Mouse (Mus musculus): Measurements from ENCODE around the gene Gnai2. TPM values are rescaled to one million over a fixed set of nuclear protein-coding genes. Genes with fewer than 3 reads are reported as not detected.
A peak's percentile ranks its signal among the peaks of the same experiment; 100 is the strongest.
"Not testable (repeated sequence)": the region's sequence is repeated elsewhere in the genome, so short reads cannot be mapped to it uniquely, and the experiment has no call there.

The Gnai2 gene
- total RNA-seq, 2 experiments from 2014 or later = 208 to 222 TPM

GRCm38 (mm10) chr9:107571534-107572326, 63.4 kb downstream of the Gnai2 start:
- no peak for TF ChIP-seq CTCF (conservative IDR thresholded peaks at IDR 0.05)
- Histone ChIP-seq H3K4me3 (no peak overlapping the region), H3K27ac (no peak overlapping the region)
- no peak for DNase-seq (ENCODE audit: low spot score in 2 of 2)

DNA sequence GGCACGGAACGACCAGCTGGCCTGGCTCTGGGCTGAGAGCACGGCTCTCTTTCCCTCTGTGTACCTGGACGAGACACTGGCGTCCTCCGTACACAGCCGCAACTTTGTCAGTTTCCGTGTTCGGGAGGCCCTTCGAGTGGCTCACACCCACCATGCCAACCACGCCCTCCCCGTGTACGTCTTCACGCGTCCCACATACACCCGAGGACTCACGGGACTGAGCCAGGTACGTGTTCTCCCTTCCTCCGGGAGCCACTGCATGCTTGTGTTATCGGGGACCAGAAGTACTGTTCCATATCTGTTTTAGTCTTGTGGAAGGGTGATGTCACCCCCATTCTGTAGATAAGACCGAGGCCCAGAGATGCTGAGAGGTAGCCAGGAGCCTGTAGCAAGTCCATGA, 64.3 kb downstream of the Gnai2 start:
- no peak for DNase-seq (ENCODE audit: low spot score in 2 of 2)
- TF ChIP-seq CTCF (conservative IDR thresholded peaks at IDR 0.05) = no peak
- no peak overlapping the region for H3K27ac ChIP-seq
- no peak overlapping the region; the same call in 1 of the 2 replicates for H3K4me3 ChIP-seq

- Histone ChIP-seq H3K27ac (no peak overlapping the region; the same call in 1 of the 2 replicates), H3K4me3 (peak overlapping the region; percentile 91)
- no peak for DNase-seq (ENCODE audit: low spot score in 2 of 2)
- TF ChIP-seq CTCF (conservative IDR thresholded peaks at IDR 0.05) = no peak
Measured at GRCm38 (mm10) chr9:107570016-107570415, 65.2 kb downstream of the Gnai2 start.

DNA sequence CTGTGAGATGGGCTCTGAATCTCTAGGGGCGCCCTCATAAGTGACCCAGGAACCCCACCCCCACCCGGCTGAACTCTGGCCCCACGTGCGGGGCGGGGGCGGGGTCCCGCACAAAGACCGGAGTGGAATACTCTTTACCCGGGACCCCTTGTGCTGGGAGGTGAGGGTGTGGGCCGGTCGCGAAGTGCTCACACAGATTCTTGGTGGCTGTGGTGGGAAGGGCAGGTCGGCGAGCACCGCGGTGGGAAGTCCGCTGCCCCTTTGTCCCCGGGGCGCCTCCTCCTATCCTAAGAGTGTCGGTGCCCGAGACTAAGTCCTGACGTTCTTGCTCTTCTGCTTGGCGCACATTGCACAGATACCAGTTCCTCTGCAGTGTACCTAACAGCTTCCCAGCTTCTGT, 65.9 kb downstream of the Gnai2 start:
- no peak for DNase-seq (ENCODE audit: low spot score in 2 of 2)
- no peak for TF ChIP-seq CTCF (conservative IDR thresholded peaks at IDR 0.05)
- Histone ChIP-seq H3K27ac (peak overlapping the region; percentile 96), H3K4me3 (peak overlapping the region; percentile 91)

GRCm38 (mm10) chr9:107568331-107569261, 66.6 kb downstream of the Gnai2 start:
- peak overlapping the region; percentile 96 for H3K27ac ChIP-seq
- DNase-seq (ENCODE audit: low spot score in 2 of 2) = peak; percentile 79
- no peak for TF ChIP-seq CTCF (conservative IDR thresholded peaks at IDR 0.05)
- H3K4me3 ChIP-seq = peak overlapping the region; percentile 91

DNA sequence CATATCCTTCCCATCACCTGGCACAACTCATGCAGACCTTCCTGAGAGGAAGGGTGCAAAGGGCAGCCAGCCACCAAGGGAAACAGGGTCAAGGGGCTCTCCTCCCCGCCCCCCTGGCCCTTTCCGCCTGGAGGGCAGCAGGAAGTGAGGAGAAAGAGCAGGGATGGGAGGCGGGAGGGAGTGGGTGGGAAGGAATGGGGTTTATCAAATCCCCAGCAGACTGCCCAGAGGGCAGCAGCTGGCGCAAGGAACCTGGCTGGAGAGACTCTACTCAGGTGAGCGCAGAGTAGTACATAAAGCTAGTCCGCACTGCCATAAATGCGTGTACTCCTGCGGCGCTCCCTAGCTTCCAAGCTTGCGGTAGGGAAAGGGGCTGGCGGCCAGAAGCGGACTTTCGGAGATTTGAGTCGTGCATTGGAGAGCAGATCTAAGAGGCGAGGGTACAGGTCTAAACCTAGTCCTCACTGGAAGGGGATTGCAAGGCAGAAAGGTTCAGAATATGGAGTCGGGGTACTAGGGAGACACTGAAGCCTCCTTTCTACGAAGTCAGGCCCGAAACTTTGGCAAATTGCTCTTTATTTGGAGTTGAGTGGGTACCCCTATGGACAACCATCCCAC, 67.4 kb downstream of the Gnai2 start, which contains the start of gene Hyal2:
Gene Hyal2 (plus strand): TSS at position 244 of the 618 bp plus-strand sequence.
- DNase-seq (ENCODE audit: low spot score in 2 of 2) = no peak
- Histone ChIP-seq H3K27ac (peak within 1 kb of the TSS; percentile 96), H3K4me3 (peak within 1 kb of the TSS; percentile 91)
- no peak for TF ChIP-seq CTCF (conservative IDR thresholded peaks at IDR 0.05)

DNA sequence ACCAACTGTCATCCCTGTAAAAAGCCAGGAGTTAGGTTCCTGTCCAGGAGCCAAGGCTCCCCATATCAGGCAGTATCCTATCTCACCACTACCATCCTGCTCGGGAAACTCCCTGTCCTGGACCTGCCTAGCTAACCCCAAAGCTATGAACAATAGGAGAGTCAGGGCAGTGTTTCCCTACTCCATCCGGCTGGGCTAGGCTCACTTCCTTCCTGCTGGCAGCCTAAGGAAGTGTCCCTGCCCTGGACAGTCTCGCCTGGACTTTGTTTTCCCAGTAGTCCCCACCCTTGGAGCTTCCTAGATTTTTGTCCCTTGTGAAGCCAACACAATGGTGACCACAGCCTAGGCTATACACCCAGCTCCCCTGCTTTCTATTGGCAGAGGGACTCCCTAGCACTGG, 68.3 kb downstream of the Gnai2 start:
- peak overlapping the region; percentile 96 for H3K27ac ChIP-seq

DNA sequence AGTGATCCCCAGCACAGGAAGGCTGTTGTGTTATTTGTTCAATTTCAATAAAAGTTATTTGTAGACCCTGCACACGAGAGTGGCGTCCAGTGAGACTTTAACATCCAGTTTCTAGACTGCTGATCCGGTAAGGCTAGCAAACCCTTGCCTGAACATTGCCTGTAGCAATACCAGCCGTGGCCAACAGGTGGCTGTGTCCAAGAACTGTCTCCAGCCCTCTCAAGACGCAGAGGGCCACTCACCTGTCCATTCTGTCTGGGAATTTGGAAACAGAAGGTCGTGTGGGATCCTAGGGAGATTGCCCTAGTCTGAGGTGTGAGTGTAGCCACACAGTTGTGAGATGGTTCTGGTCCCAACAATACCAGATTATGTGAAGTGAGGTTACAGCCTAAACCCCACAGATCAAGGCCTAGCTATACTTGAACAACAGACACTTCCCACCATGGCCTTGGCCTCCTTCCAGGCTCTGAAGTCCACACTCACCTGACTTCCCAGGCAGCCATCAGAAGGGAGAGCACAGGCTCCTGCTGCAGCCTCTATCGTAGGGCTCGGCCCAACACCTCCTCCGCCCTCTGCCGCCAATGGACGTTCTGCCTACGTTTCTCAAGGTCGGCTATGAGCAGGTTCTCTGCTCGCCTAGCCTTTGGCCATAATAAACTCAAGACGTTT, 69.0 kb downstream of the Gnai2 start:
- H3K27ac ChIP-seq = peak overlapping the region; percentile 83
- peak in 1 of 2 experiments; percentile 75 for DNase-seq (ENCODE audit: low spot score in 2 of 2)
- peak overlapping the region; percentile 19; the same call in 1 of the 2 replicates for H3K4me3 ChIP-seq
- peak; percentile 89 for TF ChIP-seq CTCF (conservative IDR thresholded peaks at IDR 0.05)

More for the DNA sequence above, 68.3 kb downstream of the Gnai2 start:
- H3K4me3 ChIP-seq = peak overlapping the region; percentile 19; the same call in 1 of the 2 replicates
- TF ChIP-seq CTCF (conservative IDR thresholded peaks at IDR 0.05) = peak; percentile 46
- DNase-seq (ENCODE audit: low spot score in 2 of 2) = no peak

DNA sequence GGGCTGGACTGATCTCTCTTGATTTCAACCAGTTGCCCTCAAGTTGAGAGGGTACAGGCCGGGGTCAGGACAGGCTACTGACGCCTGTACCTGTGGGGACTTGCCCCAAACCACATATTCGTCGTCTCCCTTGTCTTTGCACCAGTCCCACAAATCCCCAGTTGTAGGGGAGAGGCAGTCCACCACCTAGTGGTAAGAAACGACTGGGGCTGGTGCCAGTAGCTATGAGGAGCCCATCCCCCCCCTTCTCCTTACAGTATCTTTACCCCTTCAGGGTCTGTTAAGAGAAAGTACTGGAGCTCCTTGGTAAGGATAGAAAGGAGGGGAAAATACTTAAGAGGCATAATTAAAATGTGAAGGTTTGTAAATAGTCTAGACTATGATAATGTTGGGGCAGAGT, 69.6 kb downstream of the Gnai2 start:
- not testable (repeated sequence) for DNase-seq (ENCODE audit: low spot score in 2 of 2); H3K4me3 ChIP-seq
- H3K27ac ChIP-seq = peak overlapping the region; percentile 83; the same call in 1 of the 2 replicates

Other genes starting within 250 kb of the Gnai2 start
- gene Cacna2d2, start 235.8 kb downstream of the Gnai2 start, total RNA-seq (2021) = 10 to 100 TPM; 18.1 to 19.3 TPM
- 10 to 100 TPM; 35.8 to 41.0 TPM for gene Tmem115, start 101.4 kb downstream of the Gnai2 start, total RNA-seq (2021)
- gene Cyb561d2, start 93.2 kb downstream of the Gnai2 start, total RNA-seq (2021) = 10 to 100 TPM; 13.8 to 15.3 TPM
- gene Nprl2, start 93.1 kb downstream of the Gnai2 start, total RNA-seq (2021) = 10 to 100 TPM; 44.2 to 45.2 TPM
- 1 to 10 TPM; 4.7 to 5.7 TPM for gene Zmynd10, start 88.1 kb downstream of the Gnai2 start, total RNA-seq (2021)
- 10 to 100 TPM; 16.2 to 17.6 TPM for gene Rassf1, start 83.8 kb downstream of the Gnai2 start, total RNA-seq (2021)
- 10 to 100 TPM; 77.2 to 83.1 TPM for gene Tusc2, start 72.1 kb downstream of the Gnai2 start, total RNA-seq (2021)
- 10 to 100 TPM; 11.5 to 16.9 TPM for gene Hyal2, start 67.4 kb downstream of the Gnai2 start, total RNA-seq (2021)
- gene Hyal1, start 58.4 kb downstream of the Gnai2 start, total RNA-seq (2021) = 1 to 10 TPM; 6.9 to 7.6 TPM
- gene Naa80, start 56.5 kb downstream of the Gnai2 start, total RNA-seq (2021) = 10 to 100 TPM; 10.9 to 12.6 TPM
- 1 to 10 TPM; 2.0 to 2.1 TPM for gene Hyal3, start 54.5 kb downstream of the Gnai2 start, total RNA-seq (2021)
- 10 to 100 TPM; 13.7 to 15.2 TPM for gene Ifrd2, start 47.7 kb downstream of the Gnai2 start, total RNA-seq (2021)
- 1 to 10 TPM; 1.9 to 2.2 TPM for gene Sema3b, start 26.1 kb downstream of the Gnai2 start, total RNA-seq (2021)
- 10 to 100 TPM; 55.7 to 65.0 TPM for gene Slc38a3, start 34.2 kb upstream of the Gnai2 start, total RNA-seq (2021)
- under 1 TPM in 1 of 2 experiments, not detected in 1; 0.17 TPM for gene Gnat1, start 44.3 kb upstream of the Gnai2 start, total RNA-seq (2021)
- gene Sema3f, start 75.1 kb upstream of the Gnai2 start, total RNA-seq (2021) = 1 to 10 TPM; 2.8 to 3.5 TPM
- gene Rbm5, start 135.6 kb upstream of the Gnai2 start, total RNA-seq (2021) = 100 to 1,000 TPM; 141 to 159 TPM
- gene Rbm6, start 237.9 kb upstream of the Gnai2 start, total RNA-seq (2021) = 10 to 100 TPM; 60.7 to 70.3 TPM

Data from layer of hippocampus, adult 2 months (tissue).